In genomic region chr8:122001339-122002115, GRCm38 (mm10) we compare ENCODE assay signal across 26 mouse cellular contexts. TPM values are rescaled to one million over a fixed set of nuclear protein-coding genes. Genes with fewer than 3 reads are reported as not detected.
"Had no signal": no experiment of that assay in that cellular context is flagged by ENCODE, and none has a peak within 500 bp of the region (broad histone marks: within the 10 kb centered on the region; RNA-seq: fewer than 3 reads in every experiment).

No protein-coding gene starts in this region.

- H3K4me1 ChIP-seq: liver, embryonic 13.5 days; stomach, embryonic 15.5 days had no signal

- DNase-seq: kidney, adult 11 months; kidney, adult 9 months; kidney, postnatal 10 days; kidney, postnatal 4 days; liver, embryonic 13.5 days; liver, postnatal 0 days; retina, postnatal 1 day; right cerebral cortex, postnatal 4 days; spleen, adult 18-20 months; thymus, adult 2 months; thymus, postnatal 25 days had no signal

- ATAC-seq: liver, postnatal 0 days; midbrain, embryonic 15.5 days had no signal

- H3K27ac ChIP-seq: layer of hippocampus, adult 2 months; limb, embryonic 15.5 days; liver, embryonic 13.5 days; macrophage; midbrain, embryonic 15.5 days; neural tube, embryonic 13.5 days; stomach, embryonic 15.5 days had no signal

- H3K9ac ChIP-seq: limb, embryonic 15.5 days; liver, embryonic 13.5 days; liver, postnatal 0 days; midbrain, embryonic 15.5 days; neural tube, embryonic 13.5 days; stomach, embryonic 15.5 days had no signal

- H3K9me3 ChIP-seq: limb, embryonic 15.5 days; liver, embryonic 13.5 days; megakaryocyte, embryonic 14.5 days; midbrain, embryonic 15.5 days; neural tube, embryonic 13.5 days; stomach, embryonic 15.5 days had no signal

- H3K4me2 ChIP-seq: limb, embryonic 15.5 days; liver, embryonic 13.5 days; midbrain, embryonic 11.5 days; midbrain, embryonic 15.5 days; neural tube, embryonic 13.5 days; stomach, embryonic 15.5 days had no signal

- H3K27me3 ChIP-seq: limb, embryonic 15.5 days; liver, embryonic 13.5 days; megakaryocyte, embryonic 14.5 days; midbrain, embryonic 15.5 days; neural tube, embryonic 13.5 days; stomach, embryonic 15.5 days had no signal

- H3K4me3 ChIP-seq: layer of hippocampus, adult 2 months; limb, embryonic 15.5 days; liver, embryonic 13.5 days; megakaryocyte, embryonic 14.5 days; midbrain, embryonic 15.5 days; neural tube, embryonic 13.5 days; stomach, embryonic 15.5 days had no signal

RNA-seq across cellular contexts. Expression of gene Car5a, which starts 56.8 kb away (rescaled TPM):
- total RNA-seq: layer of hippocampus, adult 2 months; layer of hippocampus, postnatal 10 days; left cerebral cortex, postnatal 10 days; monocyte, adult 5-6 weeks had no signal
- polyA plus RNA-seq: intestine, embryonic 14.5 days; limb, embryonic 11.5 days; limb, embryonic 15.5 days; macrophage; testis, adult 2 months; thymus, adult 2 months; urinary bladder, adult 2 months had no signal
